Mouse (Mus musculus): ENCODE data around the gene Tmeff1. TPM values are rescaled to one million over a fixed set of nuclear protein-coding genes. Genes with fewer than 3 reads are reported as not detected.

Tmeff1 gene
- polyA plus RNA-seq, 1 experiment from 2014 or later, result 8.4 TPM

- no peak overlapping the region for H3K9ac ChIP-seq (ENCODE audit: low read length)
- no peak for ATAC-seq (replicated peaks; ENCODE audit: extremely low read depth, insufficient read depth, low FRiP score)
These were observed 29.2 kb upstream of the Tmeff1 start for GRCm38 (mm10) chr4:48555729-48556128.

GRCm38 (mm10) chr4:48559652-48560051, 25.3 kb upstream of the Tmeff1 start:
- 76% methylated on average over 14 of the region's 14 CpGs for WGBS
- H3K9me3 ChIP-seq (replicated peaks; ENCODE audit: control insufficient read depth, low read length), result no peaks in the 10 kb centered on the region
- no peak overlapping the region for H3K4me2 ChIP-seq (ENCODE audit: low read depth, low read length)
- H3K4me1 ChIP-seq (ENCODE audit: control insufficient read depth, insufficient read depth, low read length), result no peaks in the 10 kb centered on the region
- ATAC-seq (replicated peaks; ENCODE audit: extremely low read depth, insufficient read depth, low FRiP score), result no peak
- H3K4me3 ChIP-seq (ENCODE audit: low read length), result no peak overlapping the region
- H3K36me3 ChIP-seq (ENCODE audit: control insufficient read depth, insufficient read depth), result peaks cover 27% of the 10 kb centered on the region
- no peaks in the 10 kb centered on the region for H3K27me3 ChIP-seq (ENCODE audit: control insufficient read depth, insufficient read depth, low read length)
- no peak overlapping the region for H3K27ac ChIP-seq (ENCODE audit: low read length)
- no peak overlapping the region for H3K9ac ChIP-seq (ENCODE audit: low read length)

More at GRCm38 (mm10) chr4:48555729-48556128, 29.2 kb upstream of the Tmeff1 start:
- Histone ChIP-seq H3K4me1 (ENCODE audit: control insufficient read depth, insufficient read depth, low read length) (no peaks in the 10 kb centered on the region), H3K4me3 (ENCODE audit: low read length) (no peak overlapping the region), H3K4me2 (ENCODE audit: low read depth, low read length) (no peak overlapping the region), H3K27ac (ENCODE audit: low read length) (no peak overlapping the region), H3K9me3 (replicated peaks; ENCODE audit: control insufficient read depth, low read length) (no peaks in the 10 kb centered on the region), H3K36me3 (ENCODE audit: control insufficient read depth, insufficient read depth) (peaks cover 16% of the 10 kb centered on the region), H3K27me3 (ENCODE audit: control insufficient read depth, insufficient read depth, low read length) (no peaks in the 10 kb centered on the region)
- 19% methylated on average over 3 of the region's 3 CpGs for WGBS

GRCm38 (mm10) chr4:48561824-48562223, 23.1 kb upstream of the Tmeff1 start:
- WGBS, result 91% methylated on average over 8 of the region's 8 CpGs

GRCm38 (mm10) chr4:48564962-48565361, 20.0 kb upstream of the Tmeff1 start:
- H3K9me3 ChIP-seq (replicated peaks; ENCODE audit: control insufficient read depth, low read length), result no peaks in the 10 kb centered on the region
- H3K36me3 ChIP-seq (ENCODE audit: control insufficient read depth, insufficient read depth), result peaks cover 17% of the 10 kb centered on the region
- no peak for ATAC-seq (replicated peaks; ENCODE audit: extremely low read depth, insufficient read depth, low FRiP score)
- no peak overlapping the region for H3K27ac ChIP-seq (ENCODE audit: low read length)
- peaks cover 10% of the 10 kb centered on the region for H3K4me1 ChIP-seq (ENCODE audit: control insufficient read depth, insufficient read depth, low read length)
- no peak overlapping the region for H3K4me2 ChIP-seq (ENCODE audit: low read depth, low read length)
- no peak overlapping the region for H3K4me3 ChIP-seq (ENCODE audit: low read length)
- H3K9ac ChIP-seq (ENCODE audit: low read length), result no peak overlapping the region
- no peaks in the 10 kb centered on the region for H3K27me3 ChIP-seq (ENCODE audit: control insufficient read depth, insufficient read depth, low read length)

More at GRCm38 (mm10) chr4:48561824-48562223, 23.1 kb upstream of the Tmeff1 start:
- H3K27me3 ChIP-seq (ENCODE audit: control insufficient read depth, insufficient read depth, low read length), result no peaks in the 10 kb centered on the region
- H3K4me3 ChIP-seq (ENCODE audit: low read length), result no peak overlapping the region
- H3K36me3 ChIP-seq (ENCODE audit: control insufficient read depth, insufficient read depth), result peaks cover 21% of the 10 kb centered on the region
- no peak overlapping the region for H3K4me2 ChIP-seq (ENCODE audit: low read depth, low read length)
- H3K9me3 ChIP-seq (replicated peaks; ENCODE audit: control insufficient read depth, low read length), result no peaks in the 10 kb centered on the region
- peaks cover 5% of the 10 kb centered on the region; the same call in 1 of the 2 replicates for H3K4me1 ChIP-seq (ENCODE audit: control insufficient read depth, insufficient read depth, low read length)
- ATAC-seq (replicated peaks; ENCODE audit: extremely low read depth, insufficient read depth, low FRiP score), result no peak
- H3K27ac ChIP-seq (ENCODE audit: low read length), result no peak overlapping the region
- no peak overlapping the region for H3K9ac ChIP-seq (ENCODE audit: low read length)

- WGBS, result 86% methylated on average over 7 of the region's 7 CpGs
- no peaks in the 10 kb centered on the region for H3K27me3 ChIP-seq (ENCODE audit: control insufficient read depth, insufficient read depth, low read length)
- H3K4me2 ChIP-seq (ENCODE audit: low read depth, low read length), result no peak overlapping the region
- no peak overlapping the region for H3K27ac ChIP-seq (ENCODE audit: low read length)
- H3K9me3 ChIP-seq (replicated peaks; ENCODE audit: control insufficient read depth, low read length), result no peaks in the 10 kb centered on the region
- no peaks in the 10 kb centered on the region for H3K36me3 ChIP-seq (ENCODE audit: control insufficient read depth, insufficient read depth)
- peaks cover 8% of the 10 kb centered on the region; the same call in 1 of the 2 replicates for H3K4me1 ChIP-seq (ENCODE audit: control insufficient read depth, insufficient read depth, low read length)
- H3K4me3 ChIP-seq (ENCODE audit: low read length), result no peak overlapping the region
- H3K9ac ChIP-seq (ENCODE audit: low read length), result no peak overlapping the region
- ATAC-seq (replicated peaks; ENCODE audit: extremely low read depth, insufficient read depth, low FRiP score), result no peak
These were observed 8.6 kb upstream of the Tmeff1 start for GRCm38 (mm10) chr4:48576361-48576760.

- Histone ChIP-seq H3K9me3 (replicated peaks; ENCODE audit: control insufficient read depth, low read length) (no peaks in the 10 kb centered on the region), H3K4me1 (ENCODE audit: control insufficient read depth, insufficient read depth, low read length) (peaks cover 8% of the 10 kb centered on the region; the same call in 1 of the 2 replicates), H3K4me3 (ENCODE audit: low read length) (no peak overlapping the region), H3K9ac (ENCODE audit: low read length) (no peak overlapping the region), H3K27ac (ENCODE audit: low read length) (no peak overlapping the region), H3K4me2 (ENCODE audit: low read depth, low read length) (no peak overlapping the region), H3K27me3 (ENCODE audit: control insufficient read depth, insufficient read depth, low read length) (no peaks in the 10 kb centered on the region), H3K36me3 (ENCODE audit: control insufficient read depth, insufficient read depth) (no peaks in the 10 kb centered on the region)
- ATAC-seq (replicated peaks; ENCODE audit: extremely low read depth, insufficient read depth, low FRiP score), result no peak
- 81% methylated on average over 1 of the region's 1 CpGs for WGBS
These were observed 7.1 kb upstream of the Tmeff1 start for GRCm38 (mm10) chr4:48577831-48578230.

GRCm38 (mm10) chr4:48578399-48578798, 6.6 kb upstream of the Tmeff1 start:
- no peak for ATAC-seq (replicated peaks; ENCODE audit: extremely low read depth, insufficient read depth, low FRiP score)

GRCm38 (mm10) chr4:48579475-48580110, 5.4 kb upstream of the Tmeff1 start:
- whole genome bisulfite sequencing, result 54% methylated on average over 6 of the region's 6 CpGs
- Histone ChIP-seq H3K36me3 (ENCODE audit: control insufficient read depth, insufficient read depth) (no peaks in the 10 kb centered on the region), H3K9me3 (replicated peaks; ENCODE audit: control insufficient read depth, low read length) (no peaks in the 10 kb centered on the region), H3K27me3 (ENCODE audit: control insufficient read depth, insufficient read depth, low read length) (no peaks in the 10 kb centered on the region), H3K9ac (ENCODE audit: low read length) (no peak overlapping the region), H3K4me3 (ENCODE audit: low read length) (no peak overlapping the region), H3K4me1 (ENCODE audit: control insufficient read depth, insufficient read depth, low read length) (peaks cover 6% of the 10 kb centered on the region; the same call in 1 of the 2 replicates), H3K27ac (ENCODE audit: low read length) (no peak overlapping the region), H3K4me2 (ENCODE audit: low read depth, low read length) (no peak overlapping the region)
- ATAC-seq (replicated peaks; ENCODE audit: extremely low read depth, insufficient read depth, low FRiP score), result no peak

More at GRCm38 (mm10) chr4:48578399-48578798, 6.6 kb upstream of the Tmeff1 start:
- no peaks in the 10 kb centered on the region for H3K27me3 ChIP-seq (ENCODE audit: control insufficient read depth, insufficient read depth, low read length)
- H3K4me3 ChIP-seq (ENCODE audit: low read length), result no peak overlapping the region
- H3K9me3 ChIP-seq (replicated peaks; ENCODE audit: control insufficient read depth, low read length), result no peaks in the 10 kb centered on the region
- H3K27ac ChIP-seq (ENCODE audit: low read length), result no peak overlapping the region
- H3K4me2 ChIP-seq (ENCODE audit: low read depth, low read length), result no peak overlapping the region
- no peaks in the 10 kb centered on the region for H3K36me3 ChIP-seq (ENCODE audit: control insufficient read depth, insufficient read depth)
- H3K4me1 ChIP-seq (ENCODE audit: control insufficient read depth, insufficient read depth, low read length), result peaks cover 8% of the 10 kb centered on the region; the same call in 1 of the 2 replicates
- no peak overlapping the region for H3K9ac ChIP-seq (ENCODE audit: low read length)
- WGBS, result 38% methylated on average over 4 of the region's 4 CpGs

- H3K4me3 ChIP-seq (ENCODE audit: low read length), result no peak overlapping the region
- no peak overlapping the region for H3K4me2 ChIP-seq (ENCODE audit: low read depth, low read length)
- no peak overlapping the region for H3K27ac ChIP-seq (ENCODE audit: low read length)
- ATAC-seq (replicated peaks; ENCODE audit: extremely low read depth, insufficient read depth, low FRiP score), result no peak
- H3K4me1 ChIP-seq (ENCODE audit: control insufficient read depth, insufficient read depth, low read length), result peaks cover 10% of the 10 kb centered on the region
- 32% methylated on average over 2 of the region's 2 CpGs for WGBS
- no peaks in the 10 kb centered on the region for H3K36me3 ChIP-seq (ENCODE audit: control insufficient read depth, insufficient read depth)
- no peaks in the 10 kb centered on the region for H3K27me3 ChIP-seq (ENCODE audit: control insufficient read depth, insufficient read depth, low read length)
- H3K9me3 ChIP-seq (replicated peaks; ENCODE audit: control insufficient read depth, low read length), result no peaks in the 10 kb centered on the region
- no peak overlapping the region for H3K9ac ChIP-seq (ENCODE audit: low read length)
These were observed 3.8 kb upstream of the Tmeff1 start for GRCm38 (mm10) chr4:48581201-48581600.

Measured in heart, embryonic 16.5 days (tissue).